Mouse (Mus musculus): Measurements from ENCODE around the gene Scn11a.

DNA sequence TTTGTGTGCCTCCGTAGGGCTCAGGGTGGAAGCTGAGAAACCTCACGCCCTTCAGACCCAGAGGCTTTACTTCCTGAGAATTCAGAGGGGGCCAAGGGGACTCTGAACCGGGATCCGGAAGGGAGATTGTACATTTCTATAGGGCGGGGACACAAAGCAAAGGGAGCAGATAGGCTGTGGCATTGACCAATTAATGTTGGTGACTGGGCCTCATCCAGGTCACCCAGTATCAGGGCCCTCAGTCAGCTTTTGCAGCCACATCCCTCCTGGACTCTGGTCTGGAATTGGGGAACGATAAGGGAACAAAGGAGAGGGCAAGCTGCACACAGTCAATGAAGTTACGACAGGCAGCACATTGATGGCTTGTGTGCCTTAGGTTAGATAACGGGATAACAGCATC, 28.9 kb upstream of the Scn11a start:
- TF ChIP-seq POLR2A (IDR thresholded peaks at IDR 0.05; ENCODE audit: borderline replicate concordance, insufficient read depth, low read length) (no peak), CTCF (IDR thresholded peaks at IDR 0.05; ENCODE audit: borderline replicate concordance, insufficient read depth, low read depth, low read length) (no peak)

Data from cerebellum, adult 2 months (tissue).